Mouse (Mus musculus) hindbrain, embryonic 10.5 days (tissue): Measurements from ENCODE around the gene Ola1. TPM values are rescaled to one million over a fixed set of nuclear protein-coding genes. Genes with fewer than 3 reads are reported as not detected.

Experiments
- DNase-seq: peaks from one replicate; pipeline ENCODE4 v3.0.0-alpha.2; 2017; ENCODE audit warnings: low spot score
- H3K27ac ChIP-seq: fragments of 300-500 bp; sonication (generic); 2 replicates; pipeline ENCODE4 v1.5.1; 2016; ENCODE audit warnings: mild to moderate bottlenecking, moderate library complexity
- H3K27me3 ChIP-seq: fragments of 300-500 bp; sonication (generic); 2 replicates; pipeline ENCODE4 v1.6.1; 2016; ENCODE audit warnings: mild to moderate bottlenecking; ENCODE audit not compliant: poor library complexity, insufficient read depth, severe bottlenecking
- H3K36me3 ChIP-seq: fragments of 300-500 bp; sonication (generic); 2 replicates; pipeline ENCODE4 v1.6.1; 2016; ENCODE audit warnings: mild to moderate bottlenecking, moderate library complexity
- H3K4me1 ChIP-seq: fragments of 300-500 bp; sonication (generic); replicated peaks from 2 replicates; pipeline ENCODE4 v1.6.1; 2016; ENCODE audit warnings: mild to moderate bottlenecking
- H3K4me3 ChIP-seq: fragments of 300-500 bp; sonication (generic); 2 replicates; pipeline ENCODE4 v1.5.1; 2016; ENCODE audit warnings: mild to moderate bottlenecking, moderate library complexity
- H3K9me3 ChIP-seq: fragments of 300-500 bp; sonication (generic); 2 replicates; pipeline ENCODE4 v1.6.1; 2016; ENCODE audit warnings: mild to moderate bottlenecking, moderate library complexity
- WGBS: fragments of 180-500 bp; shearing (Covaris S2); methylation state at CpG from one replicate; pipeline ENCODE4 v1.1.7; 2016; 5-methylcytosine and 5-hydroxymethylcytosine counted together
- polyA plus RNA-seq: library from polyadenylated mRNA; unstranded; fragments of >200 nt; fragmentation: Nextera tagmentation; extraction: Ambion mirVana; gene quantifications from 2 replicates; pipeline ENCODE4 v1.2.1, GENCODE M21; 2016

Ola1 gene
- polyA plus RNA-seq, 1 experiment from 2014 or later: 76.8 TPM

- Histone ChIP-seq H3K27ac (peak overlapping the region; percentile 90), H3K9me3 (no peaks in the 10 kb centered on the region), H3K36me3 (peaks cover 31% of the 10 kb centered on the region), H3K4me3 (peak overlapping the region; percentile 75), H3K4me1 (peaks cover 25% of the 10 kb centered on the region), H3K27me3 (no peaks in the 10 kb centered on the region)
- peak; percentile 89 for DNase-seq
- under 1% methylated on average over 68 of the region's 68 CpGs for WGBS
Observed at GRCm38 (mm10) chr2:73213871-73214659, 4.7 kb downstream of the Ola1 start.

GRCm38 (mm10) chr2:73213539-73213870, 5.2 kb downstream of the Ola1 start:
- Histone ChIP-seq H3K4me1 (peaks cover 25% of the 10 kb centered on the region), H3K9me3 (no peaks in the 10 kb centered on the region), H3K36me3 (peaks cover 35% of the 10 kb centered on the region), H3K27ac (peak overlapping the region; percentile 90), H3K27me3 (no peaks in the 10 kb centered on the region), H3K4me3 (peak overlapping the region; percentile 75)
- WGBS: 21% methylated on average over 7 of the region's 7 CpGs
- no peak for DNase-seq

GRCm38 (mm10) chr2:73204328-73204727, 14.4 kb downstream of the Ola1 start:
- Histone ChIP-seq H3K36me3 (peaks cover 44% of the 10 kb centered on the region), H3K9me3 (no peaks in the 10 kb centered on the region), H3K4me3 (no peak overlapping the region), H3K4me1 (no peaks in the 10 kb centered on the region), H3K27ac (no peak overlapping the region), H3K27me3 (no peaks in the 10 kb centered on the region)
- no peak for DNase-seq
- WGBS: 91% methylated on average over 6 of the region's 6 CpGs

- WGBS: 93% methylated on average over 2 of the region's 2 CpGs
Observed at GRCm38 (mm10) chr2:73188488-73188887, 30.2 kb downstream of the Ola1 start.

GRCm38 (mm10) chr2:73185185-73185584, 33.5 kb downstream of the Ola1 start:
- no peaks in the 10 kb centered on the region for H3K27me3 ChIP-seq
- no peak for DNase-seq
- no peaks in the 10 kb centered on the region for H3K4me1 ChIP-seq
- 87% methylated on average over 3 of the region's 3 CpGs for WGBS
- H3K4me3 ChIP-seq: no peak overlapping the region
- no peaks in the 10 kb centered on the region for H3K9me3 ChIP-seq
- no peak overlapping the region for H3K27ac ChIP-seq
- H3K36me3 ChIP-seq: no peaks in the 10 kb centered on the region

More at GRCm38 (mm10) chr2:73188488-73188887, 30.2 kb downstream of the Ola1 start:
- Histone ChIP-seq H3K4me3 (no peak overlapping the region), H3K4me1 (no peaks in the 10 kb centered on the region), H3K9me3 (no peaks in the 10 kb centered on the region), H3K27ac (no peak overlapping the region), H3K36me3 (no peaks in the 10 kb centered on the region), H3K27me3 (no peaks in the 10 kb centered on the region)
- DNase-seq: no peak

- H3K27me3 ChIP-seq: no peaks in the 10 kb centered on the region
- peaks cover 7% of the 10 kb centered on the region for H3K4me1 ChIP-seq
- H3K9me3 ChIP-seq: no peaks in the 10 kb centered on the region
- no peak for DNase-seq
- 0 out of 2 replicates have a peak overlapping the region, but pooled peaks have one; percentile 40 for H3K27ac ChIP-seq
- 86% methylated on average over 5 of the region's 5 CpGs for WGBS
- H3K36me3 ChIP-seq: no peaks in the 10 kb centered on the region
- H3K4me3 ChIP-seq: no peak overlapping the region
Observed at GRCm38 (mm10) chr2:73169496-73169895, 49.2 kb downstream of the Ola1 start.

- Histone ChIP-seq H3K36me3 (no peaks in the 10 kb centered on the region), H3K9me3 (no peaks in the 10 kb centered on the region), H3K4me1 (peaks cover 7% of the 10 kb centered on the region)
Observed at GRCm38 (mm10) chr2:73167126-73167525, 51.6 kb downstream of the Ola1 start.

GRCm38 (mm10) chr2:73164666-73165065, 54.1 kb downstream of the Ola1 start:
- Histone ChIP-seq H3K9me3 (no peaks in the 10 kb centered on the region), H3K4me3 (no peak overlapping the region), H3K27me3 (no peaks in the 10 kb centered on the region), H3K36me3 (no peaks in the 10 kb centered on the region), H3K27ac (no peak overlapping the region), H3K4me1 (no peaks in the 10 kb centered on the region)
- 81% methylated on average over 1 of the region's 1 CpGs for WGBS
- no peak for DNase-seq

More at GRCm38 (mm10) chr2:73167126-73167525, 51.6 kb downstream of the Ola1 start:
- Histone ChIP-seq H3K27me3 (no peaks in the 10 kb centered on the region), H3K27ac (no peak overlapping the region), H3K4me3 (no peak overlapping the region)
- DNase-seq: peak; percentile 33

- DNase-seq: no peak
- H3K27me3 ChIP-seq: no peaks in the 10 kb centered on the region
- H3K9me3 ChIP-seq: no peaks in the 10 kb centered on the region
- no peak overlapping the region for H3K4me3 ChIP-seq
- 84% methylated on average over 2 of the region's 2 CpGs for WGBS
- no peak overlapping the region for H3K27ac ChIP-seq
- H3K4me1 ChIP-seq: peaks cover 9% of the 10 kb centered on the region
- H3K36me3 ChIP-seq: peaks cover 10% of the 10 kb centered on the region
Observed at GRCm38 (mm10) chr2:73160772-73161171, 58.0 kb downstream of the Ola1 start.

GRCm38 (mm10) chr2:73157202-73157601, 61.5 kb downstream of the Ola1 start:
- DNase-seq: no peak
- Histone ChIP-seq H3K4me3 (no peak overlapping the region), H3K27ac (no peak overlapping the region), H3K4me1 (peaks cover 9% of the 10 kb centered on the region), H3K9me3 (no peaks in the 10 kb centered on the region), H3K27me3 (no peaks in the 10 kb centered on the region), H3K36me3 (peaks cover 37% of the 10 kb centered on the region)
- 90% methylated on average over 3 of the region's 3 CpGs for WGBS

- WGBS: 96% methylated on average over 3 of the region's 3 CpGs
- H3K36me3 ChIP-seq: peaks cover 24% of the 10 kb centered on the region
- H3K4me3 ChIP-seq: no peak overlapping the region
- no peaks in the 10 kb centered on the region for H3K9me3 ChIP-seq
- H3K27me3 ChIP-seq: no peaks in the 10 kb centered on the region
- DNase-seq: no peak
- peaks cover 11% of the 10 kb centered on the region; the same call in 1 of the 2 replicates for H3K4me1 ChIP-seq
- H3K27ac ChIP-seq: no peak overlapping the region
Observed at GRCm38 (mm10) chr2:73150526-73150925, 68.2 kb downstream of the Ola1 start.

- H3K9me3 ChIP-seq: no peaks in the 10 kb centered on the region
- H3K4me3 ChIP-seq: no peak overlapping the region
- no peak overlapping the region for H3K27ac ChIP-seq
- peaks cover 43% of the 10 kb centered on the region for H3K4me1 ChIP-seq
- WGBS: 88% methylated on average over 2 of the region's 2 CpGs
- no peak for DNase-seq
- H3K27me3 ChIP-seq: peaks cover 2% of the 10 kb centered on the region; the same call in 1 of the 2 replicates
- H3K36me3 ChIP-seq: no peaks in the 10 kb centered on the region; the same call in 1 of the 2 replicates
Observed at GRCm38 (mm10) chr2:73146111-73146510, 72.6 kb downstream of the Ola1 start.

- H3K4me3 ChIP-seq: no peak overlapping the region
- no peak overlapping the region for H3K27ac ChIP-seq
- H3K9me3 ChIP-seq: no peaks in the 10 kb centered on the region
- peaks cover 4% of the 10 kb centered on the region; the same call in 1 of the 2 replicates for H3K27me3 ChIP-seq
- H3K4me1 ChIP-seq: peaks cover 43% of the 10 kb centered on the region
- no peaks in the 10 kb centered on the region; the same call in 1 of the 2 replicates for H3K36me3 ChIP-seq
- 46% methylated on average over 2 of the region's 2 CpGs for WGBS
- no peak for DNase-seq
Observed at GRCm38 (mm10) chr2:73143732-73144131, 75.0 kb downstream of the Ola1 start.
